Mouse (Mus musculus) urinary bladder, adult 2 months (tissue): Measurements from ENCODE around the gene Cldn34d. TPM values are rescaled to one million over a fixed set of nuclear protein-coding genes. Genes with fewer than 3 reads are reported as not detected.

ENCODE experiments used
- DNase-seq: peaks from one replicate; pipeline ENCODE4 v3.0.0; 2022; ENCODE audit warnings: low spot score
- polyA plus RNA-seq: library from polyadenylated mRNA; depleted of rRNA; stranded (reverse); fragments of >200 nt; gene quantifications from 2 replicates; pipeline ENCODE4 v1.2.3, GENCODE M21; 2012; rRNA removed

Gene Cldn34d
- polyA plus RNA-seq = not detected in 2 replicates

- no peak for DNase-seq
These were observed at the start of gene Cldn34d for GRCm38 (mm10) chrX:76602824-76603223. TSS of gene Cldn34d (minus strand) at chrX:76602924.

- DNase-seq = no peak
These were observed 4.1 kb downstream of the Cldn34d start for GRCm38 (mm10) chrX:76598459-76599206.

Other genes starting within 250 kb of the Cldn34d start
- gene Cldn34b4, start 209.6 kb downstream of the Cldn34d start, polyA plus RNA-seq = not detected in 2 replicates